Mouse (Mus musculus): ENCODE measurements around the gene Cdh13.

DNA sequence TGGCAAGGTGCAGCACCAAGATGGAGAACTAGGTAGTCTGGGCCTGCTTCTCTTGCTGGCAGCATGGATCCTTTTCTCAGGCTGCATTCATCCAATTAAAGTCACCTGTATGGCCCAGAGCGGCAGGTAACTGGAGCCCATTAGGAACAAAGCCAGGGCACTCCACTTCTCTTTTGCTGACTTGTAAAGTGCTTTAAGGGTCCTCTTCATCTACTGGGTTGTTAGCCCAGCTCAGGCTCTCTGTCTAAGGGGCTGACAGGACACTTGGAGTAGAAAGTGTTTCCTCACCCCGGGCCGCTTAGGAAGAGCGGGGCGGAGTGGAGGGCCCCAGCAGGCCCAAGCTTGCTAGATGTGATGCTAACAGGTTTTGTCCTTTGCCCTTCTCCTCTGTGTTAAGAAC is 12.9 kb downstream of the Cdh13 start:
- no peak for TF ChIP-seq FLI1 (IDR thresholded peaks at IDR 0.05; ENCODE audit: low read length)
- TF ChIP-seq GATA1 (IDR thresholded peaks at IDR 0.05; ENCODE audit: borderline replicate concordance, low read length): no peak

Data from megakaryocyte, embryonic 14.5 days (primary cell).